ENCODE assay signal across 12 mouse cellular contexts in genomic region chr9:102442198-102442842, GRCm38 (mm10).
DNase-seq lines count a peak whose midpoint lies in the region; ATAC-seq and TF ChIP-seq lines count a peak whose summit lies in the region.
"Had no signal": no experiment of that assay in that cellular context is flagged by ENCODE, and none has a peak within 500 bp of the region (broad histone marks: within the 10 kb centered on the region; RNA-seq: fewer than 3 reads in every experiment).

No protein-coding gene starts in this region.

- no peak overlapping the region for H3K4me3 ChIP-seq in lung, embryonic 14.5 days (ENCODE audit: low read depth, low read length)
- no peak overlapping the region for H3K4me3 ChIP-seq in lung, adult 2 months (replicated peaks; ENCODE audit: extremely low read depth, low read depth, low read length)
- H3K4me3 ChIP-seq: intestine, embryonic 15.5 days had no signal

- no peak for TF ChIP-seq POLR2A in lung, adult 2 months (IDR thresholded peaks at IDR 0.05; ENCODE audit: borderline replicate concordance, extremely low read depth, low read depth, low read length)

- H3K9me3 ChIP-seq in lung, embryonic 14.5 days (ENCODE audit: low read depth, low read length), result no peaks in the 10 kb centered on the region
- H3K9me3 ChIP-seq: intestine, embryonic 15.5 days had no signal

- H3K27ac ChIP-seq in lung, embryonic 14.5 days (ENCODE audit: low read depth), result no peak overlapping the region
- H3K27ac ChIP-seq: intestine, embryonic 15.5 days; stomach, postnatal 0 days had no signal

- no peak for TF ChIP-seq CTCF in lung, embryonic 14.5 days (IDR thresholded peaks at IDR 0.05; ENCODE audit: low read depth)
- no peak for TF ChIP-seq CTCF in lung, adult 2 months (IDR thresholded peaks at IDR 0.05; ENCODE audit: insufficient read depth, low read length)

- peak; percentile 38 for DNase-seq in lung, embryonic 14.5 days
- DNase-seq in lung, adult 2 months, result no peak
- peak; percentile 20 for DNase-seq in layer of hippocampus, adult 11-12 months (ENCODE audit: low spot score)
- DNase-seq in right cerebral cortex, postnatal 25 days, result peak; percentile 32
- no peak for DNase-seq in B cell, adult 2 months
- DNase-seq in c-Kit-positive CD71-positive TER-119-positive erythroid progenitor cells, embryonic 14.5 days (ENCODE audit: low spot score), result no peak
- no peak for DNase-seq in adipocyte (ENCODE audit: low spot score)
- DNase-seq: liver, postnatal 0 days had no signal

- WGBS in lung, embryonic 14.5 days, result 61% methylated on average over 11 of the region's 11 CpGs
- WGBS in lung, adult 2 months, result 63% methylated on average over 11 of the region's 11 CpGs

- no peak overlapping the region for H3K4me2 ChIP-seq in lung, embryonic 14.5 days
- H3K4me2 ChIP-seq: intestine, embryonic 15.5 days had no signal

- no peaks in the 10 kb centered on the region for H3K4me1 ChIP-seq in lung, embryonic 14.5 days (ENCODE audit: insufficient read depth)
- no peaks in the 10 kb centered on the region; the same call in 1 of the 2 replicates for H3K4me1 ChIP-seq in lung, adult 2 months (ENCODE audit: control insufficient read depth, insufficient read depth, low read length)
- H3K4me1 ChIP-seq: intestine, embryonic 15.5 days had no signal

- H3K27me3 ChIP-seq in lung, embryonic 14.5 days (ENCODE audit: insufficient read depth, low read length), result no peaks in the 10 kb centered on the region
- H3K27me3 ChIP-seq: intestine, embryonic 15.5 days had no signal

- ATAC-seq in lung, embryonic 14.5 days (ENCODE audit: insufficient read depth), result 0 out of 2 replicates have a peak, but pooled peaks have one; percentile 14
- ATAC-seq in frontal cortex, adult (ENCODE audit: low TSS enrichment), result peak; percentile 78
- ATAC-seq: CD4-positive, CD25-positive, alpha-beta regulatory T cell, adult 4 months; intestine, embryonic 15.5 days; liver, postnatal 0 days had no signal

- H3K9ac ChIP-seq in lung, embryonic 14.5 days, result no peak overlapping the region
- H3K9ac ChIP-seq: intestine, embryonic 15.5 days; liver, postnatal 0 days had no signal

- H3K36me3 ChIP-seq in lung, embryonic 14.5 days (ENCODE audit: insufficient read depth), result no peaks in the 10 kb centered on the region
- H3K36me3 ChIP-seq: intestine, embryonic 15.5 days had no signal

Comparison
In these comparisons a context has a peak if more than half of its experiments do, and no peak if none do; other contexts are left out.
1. DNase-seq: peak in lung, embryonic 14.5 days (single experiment), layer of hippocampus, adult 11-12 months (single experiment) and right cerebral cortex, postnatal 25 days (single experiment); none in lung, adult 2 months (single experiment), B cell, adult 2 months (0 of 2), c-Kit-positive CD71-positive TER-119-positive erythroid progenitor cells, embryonic 14.5 days (single experiment) and adipocyte (single experiment).